Mouse (Mus musculus) lung, embryonic 16.5 days (tissue): ENCODE measurements around the gene Uxs1. TPM values are rescaled to one million over a fixed set of nuclear protein-coding genes. Genes with fewer than 3 reads are reported as not detected.

Experiments
- ATAC-seq: fragments of 200-750 bp; cut with Nextera tagmentation; 2 replicates; pipeline ENCODE4 v1.8.0; 2017; ENCODE audit warnings: low read depth, mild to moderate bottlenecking, moderate library complexity
- H3K27ac ChIP-seq: fragments of 300-500 bp; sonication (generic); 2 replicates; pipeline ENCODE4 v1.5.1; 2014; ENCODE audit warnings: mild to moderate bottlenecking, control low read depth, low read length
- H3K27me3 ChIP-seq: fragments of 300-500 bp; sonication (generic); 2 replicates; pipeline ENCODE4 v1.6.1; 2014; ENCODE audit warnings: low read depth, low read length, mixed read lengths; ENCODE audit not compliant: control insufficient read depth, insufficient read depth
- H3K36me3 ChIP-seq: fragments of 300-500 bp; sonication (generic); 2 replicates; pipeline ENCODE4 v1.6.1; 2014; ENCODE audit warnings: low read length; ENCODE audit not compliant: control insufficient read depth, insufficient read depth
- H3K4me1 ChIP-seq: fragments of 300-500 bp; sonication (generic); replicated peaks from 2 replicates; pipeline ENCODE4 v1.6.1; 2014; ENCODE audit warnings: low read length, mixed read lengths; ENCODE audit not compliant: control insufficient read depth, insufficient read depth
- H3K4me2 ChIP-seq: fragments of 300-500 bp; sonication (generic); 2 replicates; pipeline ENCODE4 v1.6.1; 2014; ENCODE audit warnings: low read depth, low read length, control low read depth
- H3K4me3 ChIP-seq: fragments of 300-500 bp; sonication (generic); 2 replicates; pipeline ENCODE4 v1.5.1; 2014; ENCODE audit warnings: mild to moderate bottlenecking, low read length, control low read depth
- H3K9ac ChIP-seq: fragments of 300-500 bp; sonication (generic); 2 replicates; pipeline ENCODE4 v1.6.1; 2014; ENCODE audit warnings: low read length, control low read depth
- H3K9me3 ChIP-seq: fragments of 300-500 bp; sonication (generic); 2 replicates; pipeline ENCODE4 v1.6.1; 2016; ENCODE audit warnings: low read length; ENCODE audit not compliant: control insufficient read depth
- WGBS: fragments of 180-500 bp; shearing (Covaris S2); extraction: QIAGEN DNeasy Blood & Tissue Kit; methylation state at CpG from one replicate; pipeline ENCODE4 v1.1.7; 2014; 5-methylcytosine and 5-hydroxymethylcytosine counted together
- polyA plus RNA-seq: library from polyadenylated mRNA; unstranded; fragments of >200 nt; fragmentation: Nextera tagmentation; extraction: Ambion mirVana; gene quantifications from 2 replicates; pipeline ENCODE4 v1.2.1, GENCODE M21; 2015

Gene Uxs1
- polyA plus RNA-seq, 1 experiment from 2014 or later, result 28.6 TPM

GRCm38 (mm10) chr1:43818356-43818755 is 9.2 kb downstream of the Uxs1 start:
- 83% methylated on average over 4 of the region's 4 CpGs for WGBS
- Histone ChIP-seq H3K4me3 (no peak overlapping the region), H3K36me3 (no peaks in the 10 kb centered on the region), H3K9ac (no peak overlapping the region), H3K4me2 (no peak overlapping the region), H3K9me3 (no peaks in the 10 kb centered on the region), H3K4me1 (no peaks in the 10 kb centered on the region), H3K27me3 (no peaks in the 10 kb centered on the region), H3K27ac (no peak overlapping the region)
- no peak for ATAC-seq

- H3K4me3 ChIP-seq, result no peak overlapping the region
- 0 out of 2 replicates have a peak, but pooled peaks cover 2% of the 10 kb centered on the region for H3K9me3 ChIP-seq
- no peak overlapping the region for H3K4me2 ChIP-seq
- no peaks in the 10 kb centered on the region for H3K4me1 ChIP-seq
- no peaks in the 10 kb centered on the region for H3K27me3 ChIP-seq
- ATAC-seq, result no peak
- H3K36me3 ChIP-seq, result no peaks in the 10 kb centered on the region
- H3K9ac ChIP-seq, result no peak overlapping the region
- H3K27ac ChIP-seq, result no peak overlapping the region
- 94% methylated on average over 1 of the region's 1 CpGs for WGBS
These were observed 15.8 kb downstream of the Uxs1 start for GRCm38 (mm10) chr1:43811764-43812163.

- no peak overlapping the region for H3K4me3 ChIP-seq
- no peak for ATAC-seq
- H3K9ac ChIP-seq, result no peak overlapping the region
- WGBS, result 78% methylated on average over 3 of the region's 3 CpGs
- no peaks in the 10 kb centered on the region for H3K36me3 ChIP-seq
- H3K4me2 ChIP-seq, result no peak overlapping the region
- 0 out of 2 replicates have a peak, but pooled peaks cover 2% of the 10 kb centered on the region for H3K9me3 ChIP-seq
- H3K27ac ChIP-seq, result no peak overlapping the region
- H3K4me1 ChIP-seq, result no peaks in the 10 kb centered on the region
- no peaks in the 10 kb centered on the region for H3K27me3 ChIP-seq
These were observed 16.5 kb downstream of the Uxs1 start for GRCm38 (mm10) chr1:43811055-43811454.

GRCm38 (mm10) chr1:43809351-43809750 is 18.2 kb downstream of the Uxs1 start:
- no peak for ATAC-seq
- no peak overlapping the region for H3K4me3 ChIP-seq
- no peaks in the 10 kb centered on the region for H3K4me1 ChIP-seq
- H3K9ac ChIP-seq, result no peak overlapping the region
- H3K27ac ChIP-seq, result no peak overlapping the region
- H3K36me3 ChIP-seq, result no peaks in the 10 kb centered on the region
- 0 out of 2 replicates have a peak, but pooled peaks cover 2% of the 10 kb centered on the region for H3K9me3 ChIP-seq
- H3K27me3 ChIP-seq, result no peaks in the 10 kb centered on the region
- no peak overlapping the region for H3K4me2 ChIP-seq
- WGBS, result 93% methylated on average over 2 of the region's 2 CpGs

GRCm38 (mm10) chr1:43803906-43804474 is 23.6 kb downstream of the Uxs1 start:
- H3K36me3 ChIP-seq, result peaks cover 2% of the 10 kb centered on the region; the same call in 1 of the 2 replicates
- no peaks in the 10 kb centered on the region for H3K27me3 ChIP-seq
- no peaks in the 10 kb centered on the region for H3K9me3 ChIP-seq
- no peak overlapping the region for H3K27ac ChIP-seq
- WGBS, result 96% methylated on average over 1 of the region's 1 CpGs
- H3K4me3 ChIP-seq, result no peak overlapping the region
- no peak overlapping the region for H3K9ac ChIP-seq
- no peak overlapping the region for H3K4me2 ChIP-seq
- no peaks in the 10 kb centered on the region for H3K4me1 ChIP-seq
- no peak for ATAC-seq

GRCm38 (mm10) chr1:43798048-43798447 is 29.6 kb downstream of the Uxs1 start:
- no peak for ATAC-seq
- Histone ChIP-seq H3K27ac (no peak overlapping the region), H3K27me3 (no peaks in the 10 kb centered on the region), H3K4me3 (no peak overlapping the region), H3K9ac (no peak overlapping the region), H3K36me3 (peaks cover 2% of the 10 kb centered on the region; the same call in 1 of the 2 replicates), H3K9me3 (no peaks in the 10 kb centered on the region), H3K4me2 (no peak overlapping the region), H3K4me1 (no peaks in the 10 kb centered on the region)
- WGBS, result 93% methylated on average over 3 of the region's 3 CpGs

- H3K27me3 ChIP-seq, result no peaks in the 10 kb centered on the region
- H3K9ac ChIP-seq, result no peak overlapping the region
- H3K4me1 ChIP-seq, result no peaks in the 10 kb centered on the region
- H3K4me3 ChIP-seq, result no peak overlapping the region
- no peak for ATAC-seq
- H3K9me3 ChIP-seq, result no peaks in the 10 kb centered on the region
- WGBS, result 83% methylated on average over 2 of the region's 2 CpGs
- H3K27ac ChIP-seq, result no peak overlapping the region
- H3K4me2 ChIP-seq, result no peak overlapping the region
- no peaks in the 10 kb centered on the region for H3K36me3 ChIP-seq
These were observed 37.8 kb downstream of the Uxs1 start for GRCm38 (mm10) chr1:43789765-43790164.

GRCm38 (mm10) chr1:43786711-43787110 is 40.9 kb downstream of the Uxs1 start:
- Histone ChIP-seq H3K9ac (no peak overlapping the region), H3K36me3 (no peaks in the 10 kb centered on the region), H3K4me3 (no peak overlapping the region), H3K4me1 (peaks cover 5% of the 10 kb centered on the region; the same call in 1 of the 2 replicates), H3K4me2 (no peak overlapping the region), H3K27me3 (no peaks in the 10 kb centered on the region), H3K9me3 (no peaks in the 10 kb centered on the region), H3K27ac (no peak overlapping the region)
- 81% methylated on average over 5 of the region's 5 CpGs for WGBS
- no peak for ATAC-seq

- H3K4me1 ChIP-seq, result peaks cover 5% of the 10 kb centered on the region; the same call in 1 of the 2 replicates
- H3K27me3 ChIP-seq, result no peaks in the 10 kb centered on the region
- no peaks in the 10 kb centered on the region for H3K36me3 ChIP-seq
- ATAC-seq, result no peak
- no peaks in the 10 kb centered on the region for H3K9me3 ChIP-seq
- no peak overlapping the region for H3K4me2 ChIP-seq
- 79% methylated on average over 5 of the region's 5 CpGs for WGBS
- no peak overlapping the region for H3K4me3 ChIP-seq
- no peak overlapping the region for H3K27ac ChIP-seq
- H3K9ac ChIP-seq, result no peak overlapping the region
These were observed 42.3 kb downstream of the Uxs1 start for GRCm38 (mm10) chr1:43785316-43785715.
